Mouse (Mus musculus) limb, embryonic 12.5 days (tissue): Measurements from ENCODE around the gene Sass6. TPM values are rescaled to one million over a fixed set of nuclear protein-coding genes. Genes with fewer than 3 reads are reported as not detected.
"Not testable (repeated sequence)": the region's sequence is repeated elsewhere in the genome, so short reads cannot be mapped to it uniquely, and the experiment has no call there.

Source experiments
- ATAC-seq: fragments of 200-750 bp; cut with Nextera tagmentation; 2 replicates; pipeline ENCODE4 v1.8.0; 2017; ENCODE audit warnings: low read depth, moderate TSS enrichment; ENCODE audit not compliant: insufficient number of reproducible peaks, insufficient read depth, low FRiP score, low TSS enrichment
- H3K27ac ChIP-seq: fragments of 300-500 bp; sonication (generic); 2 replicates; pipeline ENCODE4 v1.5.1; 2016; ENCODE audit warnings: mild to moderate bottlenecking, moderate library complexity
- H3K27me3 ChIP-seq: fragments of 300-500 bp; sonication (generic); 2 replicates; pipeline ENCODE4 v1.6.1; 2016; ENCODE audit warnings: mild to moderate bottlenecking, moderate library complexity
- H3K36me3 ChIP-seq: fragments of 300-500 bp; sonication (generic); 2 replicates; pipeline ENCODE4 v1.6.1; 2016; ENCODE audit warnings: mild to moderate bottlenecking, moderate library complexity
- H3K4me1 ChIP-seq: fragments of 300-500 bp; sonication (generic); replicated peaks from 2 replicates; pipeline ENCODE4 v1.6.1; 2016
- H3K4me2 ChIP-seq: fragments of 300-500 bp; sonication (generic); 2 replicates; pipeline ENCODE4 v1.6.1; 2016; ENCODE audit warnings: mild to moderate bottlenecking, moderate library complexity
- H3K4me3 ChIP-seq: fragments of 300-500 bp; sonication (generic); replicated peaks from 2 replicates; pipeline ENCODE4 v1.5.1; 2016; ENCODE audit warnings: mild to moderate bottlenecking
- H3K9ac ChIP-seq: fragments of 300-500 bp; sonication (generic); replicated peaks from 2 replicates; pipeline ENCODE4 v1.6.1; 2016; ENCODE audit warnings: mild to moderate bottlenecking, moderate library complexity
- H3K9me3 ChIP-seq: fragments of 300-500 bp; sonication (generic); 2 replicates; pipeline ENCODE4 v1.6.1; 2016; ENCODE audit warnings: mild to moderate bottlenecking, moderate library complexity
- WGBS: fragments of 180-500 bp; shearing (Covaris S2); methylation state at CpG from one replicate; pipeline ENCODE4 v1.1.7; 2016; 5-methylcytosine and 5-hydroxymethylcytosine counted together
- polyA plus RNA-seq: library from polyadenylated mRNA; unstranded; fragments of >200 nt; fragmentation: Nextera tagmentation; extraction: Ambion mirVana; gene quantifications from 2 replicates; pipeline ENCODE4 v1.2.1, GENCODE M21; 2016

The Sass6 gene
- 34.2 and 35.2 TPM in 2 replicates for polyA plus RNA-seq

DNA sequence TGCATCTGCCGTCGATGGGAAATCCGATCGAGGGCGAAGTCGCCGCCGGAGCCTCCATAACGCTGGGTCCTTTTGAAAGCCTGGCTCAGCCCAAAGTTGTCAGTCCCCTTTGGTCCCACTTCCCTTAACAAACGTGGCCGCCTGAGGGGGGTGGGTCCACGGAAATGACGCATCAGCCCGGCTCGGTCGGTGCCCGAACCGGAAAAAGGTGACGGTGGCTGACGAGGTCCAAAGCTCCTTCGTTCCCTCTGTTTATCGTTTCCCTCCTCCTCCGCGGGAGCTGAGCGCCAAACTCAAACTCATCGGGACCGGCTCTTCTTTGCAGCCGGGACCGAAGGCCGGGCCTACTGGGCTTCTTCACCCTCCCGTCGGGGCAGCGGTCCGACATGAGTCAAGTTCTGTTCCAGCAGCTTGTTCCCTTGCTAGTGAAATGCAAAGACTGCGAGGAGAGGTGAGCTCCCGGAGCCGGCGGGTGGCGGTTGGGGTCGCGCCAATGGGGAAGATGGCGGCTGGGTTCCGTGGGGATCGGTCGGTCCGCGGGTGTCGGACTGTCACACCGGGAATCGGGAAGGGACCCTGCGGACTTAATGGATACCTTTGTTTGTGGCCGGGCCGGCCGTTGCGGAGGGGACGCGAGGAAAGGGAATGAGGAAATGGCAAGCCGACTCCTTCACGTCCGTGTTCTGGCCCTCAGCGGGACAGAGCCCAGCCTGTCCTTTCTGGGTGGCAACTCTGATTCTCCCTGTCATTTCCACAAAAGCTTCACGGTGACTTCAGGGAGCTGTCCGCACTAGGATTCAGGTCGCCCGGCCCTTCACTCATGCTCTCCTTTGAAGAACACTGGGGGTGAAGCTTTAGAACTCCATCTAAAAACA, at the start of gene Sass6:
Gene Sass6 (plus strand): TSS at position 255 of the 875 bp plus-strand sequence.
- peaks cover 19% of the 10 kb centered on the region for H3K36me3 ChIP-seq
- under 1% methylated on average over 65 of the region's 65 CpGs for WGBS
- no peaks in the 10 kb centered on the region for H3K9me3 ChIP-seq
- no peaks in the 10 kb centered on the region for H3K27me3 ChIP-seq
- peaks cover 6% of the 10 kb centered on the region for H3K4me1 ChIP-seq
- H3K4me2 ChIP-seq, result peak within 1 kb of the TSS; percentile 71
- peak within 1 kb of the TSS; percentile 76 for H3K4me3 ChIP-seq
- peak; percentile 95 for ATAC-seq
- H3K9ac ChIP-seq, result peak within 1 kb of the TSS; percentile 77
- H3K27ac ChIP-seq, result peak within 1 kb of the TSS; percentile 69

DNA sequence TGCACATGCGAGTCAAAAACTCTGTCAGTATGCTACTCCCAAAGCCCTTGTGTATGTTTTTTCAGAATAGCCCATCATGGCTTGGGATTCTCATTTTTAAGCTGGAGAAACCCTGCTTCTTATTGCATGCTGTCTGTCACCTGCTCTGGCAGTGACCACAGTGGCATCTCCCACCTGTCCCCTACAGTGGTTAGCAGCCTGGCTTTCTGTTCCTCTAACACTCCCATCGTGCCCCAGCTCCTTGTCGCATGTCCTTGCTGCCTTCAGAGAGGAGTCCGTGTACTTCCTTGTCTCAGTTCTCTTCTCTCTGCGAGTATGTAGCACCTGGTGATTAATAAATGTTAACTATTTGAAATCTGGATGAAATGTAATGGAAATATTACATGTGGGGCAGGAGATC, 47.4 kb upstream of the Sass6 start:
- Histone ChIP-seq H3K4me1 (no peaks in the 10 kb centered on the region), H3K36me3 (peaks cover 66% of the 10 kb centered on the region), H3K27ac (no peak overlapping the region), H3K9ac (no peak overlapping the region), H3K4me3 (no peak overlapping the region), H3K9me3 (no peaks in the 10 kb centered on the region), H3K4me2 (no peak overlapping the region), H3K27me3 (no peaks in the 10 kb centered on the region)
- WGBS, result 89% methylated on average over 5 of the region's 5 CpGs
- ATAC-seq, result no peak

DNA sequence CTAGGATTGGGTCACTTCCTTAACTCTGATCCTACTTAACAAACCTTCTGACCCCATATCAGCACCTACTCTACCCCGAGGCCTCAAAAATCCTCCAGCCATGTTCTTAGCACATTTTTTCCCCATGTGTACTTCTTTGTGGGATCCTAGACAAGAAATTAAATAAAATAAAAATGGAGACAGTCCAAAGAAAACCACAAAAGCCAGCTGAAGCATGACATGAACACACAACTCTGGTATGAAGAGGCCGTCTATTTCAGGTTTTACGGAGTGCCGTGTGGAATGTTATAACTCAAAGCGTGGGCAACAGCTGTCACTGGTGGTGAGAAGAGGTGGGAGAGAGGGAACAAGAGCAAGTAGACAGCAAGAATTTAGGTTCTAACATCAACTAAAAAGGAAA, 43.4 kb upstream of the Sass6 start:
- Histone ChIP-seq H3K9ac (no peak overlapping the region), H3K9me3 (no peaks in the 10 kb centered on the region), H3K27me3 (no peaks in the 10 kb centered on the region), H3K27ac (no peak overlapping the region), H3K4me1 (no peaks in the 10 kb centered on the region), H3K36me3 (peaks cover 37% of the 10 kb centered on the region), H3K4me2 (no peak overlapping the region), H3K4me3 (no peak overlapping the region)
- 87% methylated on average over 5 of the region's 5 CpGs for WGBS
- no peak for ATAC-seq

DNA sequence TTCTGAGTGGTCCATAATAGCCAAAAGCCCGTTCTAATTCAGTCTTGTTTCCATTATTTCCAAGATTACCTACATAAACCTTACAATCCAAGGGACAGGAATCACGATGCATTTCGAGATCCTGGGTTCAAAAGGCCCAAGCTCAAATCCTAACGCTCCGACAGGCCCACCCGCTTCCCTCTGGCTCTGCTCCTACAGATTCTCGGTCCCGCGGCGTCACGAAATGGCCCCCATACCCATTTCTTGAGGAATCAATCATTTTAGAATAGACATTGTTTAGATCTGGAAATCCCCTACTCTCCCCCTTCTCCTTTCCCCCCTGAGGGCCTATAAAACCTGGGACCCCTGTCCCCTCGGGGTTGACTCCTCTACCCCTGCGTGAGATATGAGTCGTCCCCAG, 33.5 kb upstream of the Sass6 start:
- H3K27ac ChIP-seq, H3K36me3 ChIP-seq, H3K4me2 ChIP-seq, H3K9me3 ChIP-seq, H3K9ac ChIP-seq, H3K4me3 ChIP-seq, H3K4me1 ChIP-seq, ATAC-seq, H3K27me3 ChIP-seq: not testable (repeated sequence)
- WGBS, result 94% methylated on average over 14 of the region's 14 CpGs

DNA sequence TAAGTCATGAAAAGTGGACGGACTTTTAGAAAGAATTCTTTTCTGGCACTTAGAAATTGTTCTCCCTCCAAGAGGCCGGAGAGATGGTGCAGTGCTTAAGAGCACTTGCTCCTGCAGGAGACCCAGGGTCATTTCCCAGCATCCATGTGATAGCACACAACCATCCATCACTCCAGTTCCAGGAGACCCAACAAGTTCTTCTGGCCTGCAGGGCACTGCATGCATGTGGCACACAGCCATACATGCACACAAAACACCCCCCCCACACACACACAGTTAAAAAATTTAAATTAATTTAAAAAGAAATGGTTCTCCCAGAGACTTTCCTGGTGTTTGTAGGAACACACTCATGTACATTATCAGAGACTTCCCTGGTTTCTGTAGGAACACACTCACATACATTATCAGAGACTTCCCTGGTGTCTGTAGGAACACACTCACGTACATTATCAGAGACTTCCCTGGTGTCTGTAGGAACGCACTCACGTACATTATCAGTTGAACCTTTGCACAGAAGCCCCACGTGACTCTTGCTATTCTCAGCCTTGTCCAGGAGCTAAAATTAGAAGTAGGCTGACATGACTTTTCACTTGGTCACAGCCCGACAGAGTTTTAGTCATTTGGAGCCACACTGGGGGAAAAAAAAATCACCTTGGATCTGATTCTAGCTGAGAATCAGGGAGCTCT, 32.2 kb upstream of the Sass6 start, which contains the start of gene Lrrc39:
Gene Lrrc39 (plus strand): TSS at position 566 of the 687 bp plus-strand sequence.
- Histone ChIP-seq H3K4me1 (no peaks in the 10 kb centered on the region), H3K9ac (no peak within 1 kb of the TSS), H3K4me3 (no peak within 1 kb of the TSS), H3K27ac (no peak within 1 kb of the TSS), H3K9me3 (no peaks in the 10 kb centered on the region), H3K36me3 (no peaks in the 10 kb centered on the region), H3K4me2 (no peak within 1 kb of the TSS), H3K27me3 (no peaks in the 10 kb centered on the region)
- 80% methylated on average over 7 of the region's 7 CpGs for WGBS
- ATAC-seq, result no peak

DNA sequence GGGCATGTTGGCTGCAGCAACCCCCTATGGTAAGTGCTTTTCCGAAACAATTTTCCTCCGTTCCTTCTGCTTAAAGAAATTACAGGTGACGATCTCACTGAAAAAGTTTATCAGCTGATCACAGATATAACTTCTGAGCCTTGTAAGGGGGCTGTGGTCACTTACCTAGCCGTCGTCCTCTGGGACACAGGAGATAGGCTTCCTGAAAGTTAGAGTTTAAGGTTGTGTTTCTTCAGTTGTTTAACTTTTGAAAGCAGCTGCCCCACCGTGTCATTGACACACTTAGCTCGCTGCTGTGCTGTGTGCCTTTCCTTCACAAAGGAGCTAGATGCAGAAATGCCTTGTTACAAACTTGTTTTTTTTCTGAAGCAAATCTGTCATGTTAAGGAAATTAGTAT, 31.7 kb upstream of the Sass6 start:
- Histone ChIP-seq H3K4me2 (no peak overlapping the region), H3K36me3 (no peaks in the 10 kb centered on the region), H3K4me1 (no peaks in the 10 kb centered on the region), H3K9me3 (no peaks in the 10 kb centered on the region), H3K9ac (no peak overlapping the region), H3K27me3 (no peaks in the 10 kb centered on the region), H3K4me3 (no peak overlapping the region), H3K27ac (no peak overlapping the region)
- 82% methylated on average over 7 of the region's 7 CpGs for WGBS
- ATAC-seq, result no peak

DNA sequence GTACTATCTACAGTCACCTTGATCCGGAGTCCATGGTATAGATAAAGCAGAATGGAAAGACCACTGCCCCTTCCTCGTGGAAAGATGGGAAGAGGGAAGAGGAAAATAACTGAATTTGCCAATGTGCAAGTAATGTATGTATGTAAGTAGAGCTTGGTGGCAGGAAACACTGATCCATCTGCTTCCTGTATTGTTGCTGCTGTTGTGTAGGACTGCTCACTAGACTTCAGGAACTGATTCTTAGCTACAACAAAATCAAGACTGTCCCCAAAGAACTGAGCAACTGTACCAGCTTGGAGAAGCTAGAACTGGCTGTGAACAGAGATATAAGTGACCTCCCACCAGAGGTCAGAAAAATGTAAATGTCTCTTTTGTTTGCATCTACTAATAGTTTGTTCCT, 24.2 kb upstream of the Sass6 start:
- H3K4me1 ChIP-seq, result no peaks in the 10 kb centered on the region
- H3K4me2 ChIP-seq, result no peak overlapping the region
- no peaks in the 10 kb centered on the region for H3K36me3 ChIP-seq
- WGBS, result 72% methylated on average over 2 of the region's 2 CpGs
- no peak overlapping the region for H3K4me3 ChIP-seq
- no peak for ATAC-seq
- no peaks in the 10 kb centered on the region for H3K9me3 ChIP-seq
- no peaks in the 10 kb centered on the region for H3K27me3 ChIP-seq
- no peak overlapping the region for H3K27ac ChIP-seq
- no peak overlapping the region for H3K9ac ChIP-seq

DNA sequence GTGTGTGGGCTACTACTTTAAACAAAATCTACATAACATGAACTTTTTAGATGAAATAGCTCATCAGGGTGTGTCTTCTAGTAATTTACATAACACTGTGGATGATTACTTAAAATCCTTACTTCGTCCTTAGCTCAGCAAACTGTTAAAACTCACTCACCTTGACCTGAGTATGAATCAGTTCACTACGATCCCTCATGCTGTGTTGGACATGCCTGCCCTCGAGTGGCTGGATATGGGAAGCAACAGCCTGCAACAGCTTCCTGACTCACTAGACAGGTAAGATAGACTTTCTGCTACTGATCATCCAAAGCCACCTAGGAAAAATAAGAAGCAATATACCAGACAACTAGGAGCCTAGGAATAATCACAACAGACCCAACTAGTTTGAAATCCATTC, 17.5 kb upstream of the Sass6 start:
- no peak overlapping the region for H3K4me2 ChIP-seq
- H3K4me3 ChIP-seq, result no peak overlapping the region
- no peak for ATAC-seq
- H3K4me1 ChIP-seq, result no peaks in the 10 kb centered on the region
- H3K9ac ChIP-seq, result no peak overlapping the region
- WGBS, result 59% methylated on average over 3 of the region's 3 CpGs
- no peak overlapping the region for H3K27ac ChIP-seq
- no peaks in the 10 kb centered on the region for H3K27me3 ChIP-seq
- H3K9me3 ChIP-seq, result no peaks in the 10 kb centered on the region
- peaks cover 25% of the 10 kb centered on the region for H3K36me3 ChIP-seq

DNA sequence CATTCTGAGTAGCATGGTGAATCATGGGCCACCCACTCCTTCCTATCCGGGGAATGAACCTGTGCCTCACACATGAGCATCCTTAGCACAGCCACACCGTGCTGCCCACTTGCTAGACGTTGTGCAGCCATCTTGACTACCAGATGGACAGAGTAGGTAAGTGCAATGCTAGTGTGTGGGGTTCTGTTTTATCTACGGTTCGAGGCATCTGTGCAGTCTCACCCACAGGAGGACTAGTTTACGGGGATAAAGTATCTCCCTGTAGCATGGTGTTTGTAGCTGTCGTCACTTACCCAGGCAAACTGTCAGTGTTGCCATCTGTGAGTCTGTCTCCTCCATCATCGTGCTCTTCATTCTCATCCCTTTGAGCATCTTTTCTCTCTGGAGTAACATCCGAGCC, 12.6 kb upstream of the Sass6 start:
- H3K27ac ChIP-seq, result no peak overlapping the region
- H3K4me1 ChIP-seq, result no peaks in the 10 kb centered on the region
- no peak overlapping the region for H3K4me3 ChIP-seq
- no peak overlapping the region for H3K4me2 ChIP-seq
- 93% methylated on average over 9 of the region's 9 CpGs for WGBS
- no peak overlapping the region for H3K9ac ChIP-seq
- no peaks in the 10 kb centered on the region for H3K27me3 ChIP-seq
- no peaks in the 10 kb centered on the region for H3K9me3 ChIP-seq
- ATAC-seq, result no peak
- H3K36me3 ChIP-seq, result peaks cover 67% of the 10 kb centered on the region

DNA sequence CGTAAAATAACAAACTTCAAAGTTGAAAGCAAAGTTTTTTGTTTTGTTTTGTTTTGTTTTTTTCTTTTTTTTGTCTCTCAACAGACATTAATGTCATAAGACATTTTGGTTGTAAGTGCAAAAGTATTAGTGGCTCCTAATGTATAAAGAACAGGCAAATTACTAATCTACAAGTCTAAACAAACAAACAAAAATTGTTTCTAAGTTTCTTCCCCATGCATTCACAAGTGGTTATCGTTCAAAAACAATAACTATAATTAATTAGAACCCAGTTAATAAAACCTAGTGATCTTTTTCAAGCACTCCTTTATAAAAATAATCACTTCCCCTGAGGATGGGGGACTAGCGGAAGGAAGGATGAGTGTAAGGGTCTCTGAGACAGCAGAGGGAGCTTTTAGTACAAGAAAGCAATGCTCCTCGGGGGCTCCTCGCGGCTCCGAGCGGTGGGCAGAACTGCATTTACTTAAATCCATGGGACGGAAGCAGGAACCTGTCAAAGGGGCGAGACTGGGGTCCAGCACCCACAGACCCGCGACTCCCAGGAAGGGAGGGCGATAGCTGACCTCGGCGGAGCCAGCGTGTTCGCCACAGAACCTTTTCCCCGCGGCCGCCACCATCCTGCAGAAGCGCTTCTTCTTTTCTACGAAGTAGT, 580 bp upstream of the Sass6 start:
- Histone ChIP-seq H3K9me3 (no peaks in the 10 kb centered on the region), H3K9ac (peak overlapping the region; percentile 77), H3K4me1 (peaks cover 6% of the 10 kb centered on the region), H3K4me3 (peak overlapping the region; percentile 76), H3K36me3 (peaks cover 27% of the 10 kb centered on the region), H3K27ac (peak overlapping the region; percentile 69), H3K27me3 (no peaks in the 10 kb centered on the region), H3K4me2 (peak overlapping the region; percentile 51)
- ATAC-seq, result peak; percentile 77; the same call in 1 of the 2 replicates
- 3% methylated on average over 22 of the region's 22 CpGs for WGBS

DNA sequence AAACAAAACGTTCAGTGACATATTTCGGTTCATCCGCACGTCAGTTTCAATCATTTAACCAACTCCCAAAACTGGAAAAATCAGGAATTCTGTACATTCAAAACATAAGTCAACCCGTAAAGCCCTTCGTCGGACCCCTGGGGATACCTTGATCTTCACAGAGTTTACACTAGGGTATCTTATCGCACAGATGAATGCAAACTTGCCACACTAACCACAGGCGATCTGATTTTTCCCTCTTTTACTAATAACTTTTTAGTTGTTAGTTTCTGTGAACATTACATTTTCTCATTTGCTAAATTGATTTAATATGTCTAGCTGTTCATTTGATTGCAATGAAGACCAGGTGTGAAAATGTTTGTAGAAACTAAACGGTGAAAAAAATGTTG, 815 bp downstream of the Sass6 start:
- no peak for ATAC-seq
- no peaks in the 10 kb centered on the region for H3K9me3 ChIP-seq
- 9% methylated on average over 10 of the region's 10 CpGs for WGBS
- peak overlapping the region; percentile 77 for H3K9ac ChIP-seq
- H3K4me2 ChIP-seq, result peak overlapping the region; percentile 71
- peaks cover 13% of the 10 kb centered on the region for H3K36me3 ChIP-seq
- no peaks in the 10 kb centered on the region for H3K27me3 ChIP-seq
- H3K27ac ChIP-seq, result no peak overlapping the region
- peaks cover 6% of the 10 kb centered on the region for H3K4me1 ChIP-seq
- peak overlapping the region; percentile 76 for H3K4me3 ChIP-seq
